Mouse (Mus musculus) bone marrow, adult 2 months (tissue): ENCODE data around the gene Exd2.

Experiments
- CTCF ChIP-seq: fragments of 200-500 bp; IDR thresholded peaks from 2 replicates; pipeline ENCODE4 v1.5.1; 2011; ENCODE audit warnings: low read length, control low read depth; ENCODE audit not compliant: control insufficient read depth, insufficient read depth
- POLR2A ChIP-seq: fragments of 200-500 bp; IDR thresholded peaks from 2 replicates; pipeline ENCODE4 v1.6.1; 2011; ENCODE audit warnings: low read depth, mild to moderate bottlenecking, control low read depth, low read length, borderline replicate concordance; ENCODE audit not compliant: control insufficient read depth

- TF ChIP-seq CTCF, result no peak
- TF ChIP-seq POLR2A, result no peak
Observed at GRCm38 (mm10) chr12:80530630-80531029, 67.7 kb downstream of the Exd2 start.
